Mouse (Mus musculus) intestine, embryonic 16.5 days (tissue): Measurements from ENCODE around the gene Gm10577. TPM values are rescaled to one million over a fixed set of nuclear protein-coding genes. Genes with fewer than 3 reads are reported as not detected.

ENCODE experiments used
- ATAC-seq: fragments of 200-750 bp; cut with Nextera tagmentation; 2 replicates; pipeline ENCODE4 v1.8.0; 2017; ENCODE audit warnings: moderate TSS enrichment, moderate library complexity
- H3K27ac ChIP-seq: fragments of 300-500 bp; sonication (generic); 2 replicates; pipeline ENCODE4 v1.5.1; 2014; ENCODE audit warnings: mild to moderate bottlenecking, low read length
- H3K27me3 ChIP-seq: fragments of 300-500 bp; sonication (generic); replicated peaks from 2 replicates; pipeline ENCODE4 v1.6.1; 2014; ENCODE audit warnings: low read length, control low read depth, mixed read lengths; ENCODE audit not compliant: control insufficient read depth, insufficient read depth
- H3K36me3 ChIP-seq: fragments of 300-500 bp; sonication (generic); 2 replicates; pipeline ENCODE4 v1.6.1; 2014; ENCODE audit warnings: low read length, control low read depth; ENCODE audit not compliant: control insufficient read depth, insufficient read depth
- H3K4me1 ChIP-seq: fragments of 300-500 bp; sonication (generic); 2 replicates; pipeline ENCODE4 v1.6.1; 2014; ENCODE audit warnings: low read length, control low read depth, mixed read lengths; ENCODE audit not compliant: control insufficient read depth, insufficient read depth
- H3K4me2 ChIP-seq: fragments of 300-500 bp; sonication (generic); 2 replicates; pipeline ENCODE4 v1.6.1; 2014; ENCODE audit warnings: low read depth, low read length, control low read depth
- H3K4me3 ChIP-seq: fragments of 300-500 bp; sonication (generic); 2 replicates; pipeline ENCODE4 v1.5.1; 2014; ENCODE audit warnings: mild to moderate bottlenecking, low read length
- H3K9ac ChIP-seq: fragments of 300-500 bp; sonication (generic); 2 replicates; pipeline ENCODE4 v1.6.1; 2014; ENCODE audit warnings: low read depth, low read length
- H3K9me3 ChIP-seq: fragments of 300-500 bp; sonication (generic); 2 replicates; pipeline ENCODE4 v1.6.1; 2016; ENCODE audit warnings: low read length, control low read depth; ENCODE audit not compliant: control insufficient read depth
- WGBS: fragments of 180-500 bp; shearing (Covaris S2); extraction: QIAGEN DNeasy Blood & Tissue Kit; methylation state at CpG from one replicate; pipeline ENCODE4 v1.1.7; 2014; 5-methylcytosine and 5-hydroxymethylcytosine counted together
- polyA plus RNA-seq: library from polyadenylated mRNA; unstranded; fragments of >200 nt; fragmentation: Nextera tagmentation; extraction: Ambion mirVana; gene quantifications from 2 replicates; pipeline ENCODE4 v1.2.1, GENCODE M21; 2015

Gm10577 gene
- polyA plus RNA-seq, 1 experiment from 2014 or later = not detected

GRCm38 (mm10) chr4:101000622-101001021 is 19.9 kb downstream of the Gm10577 start:
- ATAC-seq = no peak
- H3K9ac ChIP-seq = no peak overlapping the region
- 87% methylated on average over 3 of the region's 3 CpGs for WGBS
- peaks cover 6% of the 10 kb centered on the region; the same call in 1 of the 2 replicates for H3K36me3 ChIP-seq
- H3K4me2 ChIP-seq = no peak overlapping the region
- H3K27ac ChIP-seq = no peak overlapping the region
- H3K4me1 ChIP-seq = no peaks in the 10 kb centered on the region
- no peaks in the 10 kb centered on the region for H3K9me3 ChIP-seq
- no peak overlapping the region for H3K4me3 ChIP-seq
- H3K27me3 ChIP-seq = no peaks in the 10 kb centered on the region

GRCm38 (mm10) chr4:100998906-100999305 is 21.6 kb downstream of the Gm10577 start:
- Histone ChIP-seq H3K9me3 (no peaks in the 10 kb centered on the region), H3K4me3 (no peak overlapping the region), H3K9ac (no peak overlapping the region), H3K4me2 (no peak overlapping the region), H3K4me1 (no peaks in the 10 kb centered on the region), H3K27ac (no peak overlapping the region), H3K36me3 (peaks cover 6% of the 10 kb centered on the region; the same call in 1 of the 2 replicates), H3K27me3 (no peaks in the 10 kb centered on the region)
- 92% methylated on average over 8 of the region's 8 CpGs for WGBS
- ATAC-seq = no peak

- 22% methylated on average over 2 of the region's 2 CpGs for WGBS
- Histone ChIP-seq H3K4me3 (no peak overlapping the region), H3K27me3 (no peaks in the 10 kb centered on the region), H3K9me3 (no peaks in the 10 kb centered on the region), H3K4me2 (no peak overlapping the region), H3K27ac (no peak overlapping the region), H3K4me1 (no peaks in the 10 kb centered on the region), H3K36me3 (peaks cover 4% of the 10 kb centered on the region; the same call in 1 of the 2 replicates), H3K9ac (no peak overlapping the region)
- no peak for ATAC-seq
Observed at GRCm38 (mm10) chr4:100998145-100998544, 22.4 kb downstream of the Gm10577 start.

GRCm38 (mm10) chr4:100996060-100996651 is 24.3 kb downstream of the Gm10577 start:
- ATAC-seq = no peak
- H3K4me2 ChIP-seq = no peak overlapping the region
- WGBS = 84% methylated on average over 4 of the region's 4 CpGs
- H3K4me3 ChIP-seq = no peak overlapping the region
- H3K9me3 ChIP-seq = no peaks in the 10 kb centered on the region
- no peaks in the 10 kb centered on the region for H3K4me1 ChIP-seq
- no peaks in the 10 kb centered on the region for H3K36me3 ChIP-seq
- no peak overlapping the region for H3K27ac ChIP-seq
- no peak overlapping the region for H3K9ac ChIP-seq
- no peaks in the 10 kb centered on the region for H3K27me3 ChIP-seq

GRCm38 (mm10) chr4:100995617-100996016 is 24.9 kb downstream of the Gm10577 start:
- Histone ChIP-seq H3K9ac (no peak overlapping the region), H3K4me2 (no peak overlapping the region), H3K27ac (no peak overlapping the region), H3K4me3 (no peak overlapping the region), H3K36me3 (0 out of 2 replicates have a peak, but pooled peaks cover 2% of the 10 kb centered on the region), H3K4me1 (no peaks in the 10 kb centered on the region), H3K27me3 (no peaks in the 10 kb centered on the region), H3K9me3 (no peaks in the 10 kb centered on the region)
- ATAC-seq = no peak
- 86% methylated on average over 5 of the region's 5 CpGs for WGBS

GRCm38 (mm10) chr4:100994442-100995255 is 25.8 kb downstream of the Gm10577 start:
- Histone ChIP-seq H3K36me3 (0 out of 2 replicates have a peak, but pooled peaks cover 2% of the 10 kb centered on the region), H3K4me3 (no peak overlapping the region), H3K27ac (no peak overlapping the region), H3K4me1 (no peaks in the 10 kb centered on the region), H3K4me2 (no peak overlapping the region), H3K9me3 (no peaks in the 10 kb centered on the region), H3K9ac (no peak overlapping the region), H3K27me3 (no peaks in the 10 kb centered on the region)
- peak; percentile 69; the same call in 1 of the 2 replicates for ATAC-seq
- WGBS = 64% methylated on average over 18 of the region's 18 CpGs

GRCm38 (mm10) chr4:100992086-100992485 is 28.4 kb downstream of the Gm10577 start:
- WGBS = 85% methylated on average over 6 of the region's 6 CpGs
- no peak for ATAC-seq

GRCm38 (mm10) chr4:100990996-100991395 is 29.5 kb downstream of the Gm10577 start:
- H3K27ac ChIP-seq = no peak overlapping the region
- ATAC-seq = no peak

More at GRCm38 (mm10) chr4:100992086-100992485, 28.4 kb downstream of the Gm10577 start:
- Histone ChIP-seq H3K9ac (no peak overlapping the region), H3K36me3 (0 out of 2 replicates have a peak, but pooled peaks cover 2% of the 10 kb centered on the region), H3K27me3 (no peaks in the 10 kb centered on the region), H3K4me3 (no peak overlapping the region), H3K4me1 (no peaks in the 10 kb centered on the region), H3K9me3 (no peaks in the 10 kb centered on the region), H3K4me2 (no peak overlapping the region), H3K27ac (no peak overlapping the region)

GRCm38 (mm10) chr4:100988231-100988799 is 32.2 kb downstream of the Gm10577 start:
- Histone ChIP-seq H3K4me2 (no peak overlapping the region), H3K27ac (no peak overlapping the region), H3K9ac (no peak overlapping the region), H3K9me3 (no peaks in the 10 kb centered on the region), H3K36me3 (peaks cover 2% of the 10 kb centered on the region; the same call in 1 of the 2 replicates), H3K4me1 (no peaks in the 10 kb centered on the region), H3K4me3 (no peak overlapping the region), H3K27me3 (no peaks in the 10 kb centered on the region)
- no peak for ATAC-seq
- 84% methylated on average over 8 of the region's 8 CpGs for WGBS

More at GRCm38 (mm10) chr4:100990996-100991395, 29.5 kb downstream of the Gm10577 start:
- H3K27me3 ChIP-seq = no peaks in the 10 kb centered on the region
- no peaks in the 10 kb centered on the region for H3K4me1 ChIP-seq
- no peaks in the 10 kb centered on the region for H3K9me3 ChIP-seq
- no peak overlapping the region for H3K4me2 ChIP-seq
- peaks cover 2% of the 10 kb centered on the region; the same call in 1 of the 2 replicates for H3K36me3 ChIP-seq
- WGBS = 70% methylated on average over 4 of the region's 4 CpGs
- H3K4me3 ChIP-seq = no peak overlapping the region
- no peak overlapping the region for H3K9ac ChIP-seq
